Mouse (Mus musculus): Measurements from ENCODE around the gene Prkg1.

DNA sequence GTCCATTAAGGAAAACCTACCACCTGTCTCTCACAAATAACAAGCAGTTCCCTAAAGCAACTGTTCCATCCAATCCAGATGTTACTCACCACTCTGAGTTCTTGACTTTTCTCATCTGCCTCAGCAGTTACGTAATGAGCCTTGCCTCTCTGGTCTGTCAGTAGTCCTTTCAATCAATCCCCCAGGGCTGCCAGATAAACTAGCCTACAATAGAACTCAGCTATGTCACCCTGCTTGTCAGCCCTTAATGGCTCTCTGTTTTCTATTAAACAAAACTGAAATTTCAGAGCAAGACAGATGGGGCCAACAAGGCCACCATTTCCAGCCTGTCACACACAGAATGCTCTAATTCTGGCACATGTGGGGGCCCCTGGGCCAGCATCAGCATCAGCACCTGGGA, 293.1 kb downstream of the Prkg1 start:
- TF ChIP-seq CTCF (IDR thresholded peaks at IDR 0.05; ENCODE audit: low read depth) (no peak), EP300 (IDR thresholded peaks at IDR 0.05; ENCODE audit: low read depth) (no peak)
